Mouse (Mus musculus): ENCODE data around the gene Nop2. TPM values are rescaled to one million over a fixed set of nuclear protein-coding genes. Genes with fewer than 3 reads are reported as not detected.

Nop2 gene
- polyA plus RNA-seq, 1 experiment from 2014 or later = 45.3 TPM

- no peaks in the 10 kb centered on the region for H3K9me3 ChIP-seq
- peaks cover 42% of the 10 kb centered on the region for H3K4me1 ChIP-seq (replicated peaks)
- no peaks in the 10 kb centered on the region for H3K27me3 ChIP-seq
- peaks cover 61% of the 10 kb centered on the region for H3K36me3 ChIP-seq
- peak overlapping the region; percentile 97 for H3K4me2 ChIP-seq
- H3K27ac ChIP-seq (replicated peaks) = peak overlapping the region; percentile 95
- no peak for ATAC-seq (ENCODE audit: low read depth)
- H3K4me3 ChIP-seq = peak overlapping the region; percentile 98; the same call in 1 of the 2 replicates
- H3K9ac ChIP-seq = peak overlapping the region; percentile 97
- 17% methylated on average over 10 of the region's 10 CpGs for WGBS
Measured at GRCm38 (mm10) chr6:125166861-125167650, 35.3 kb downstream of the Nop2 start.

GRCm38 (mm10) chr6:125168086-125168485 is 36.4 kb downstream of the Nop2 start:
- H3K4me1 ChIP-seq (replicated peaks) = peaks cover 36% of the 10 kb centered on the region
- H3K9me3 ChIP-seq = no peaks in the 10 kb centered on the region
- no peak overlapping the region for H3K4me3 ChIP-seq
- WGBS = 90% methylated on average over 14 of the region's 14 CpGs
- no peak overlapping the region for H3K27ac ChIP-seq (replicated peaks)
- H3K4me2 ChIP-seq = no peak overlapping the region
- no peak for ATAC-seq (ENCODE audit: low read depth)
- no peak overlapping the region for H3K9ac ChIP-seq
- peaks cover 65% of the 10 kb centered on the region for H3K36me3 ChIP-seq
- no peaks in the 10 kb centered on the region for H3K27me3 ChIP-seq

- no peak overlapping the region for H3K4me2 ChIP-seq
- H3K4me3 ChIP-seq = no peak overlapping the region
- H3K36me3 ChIP-seq = peaks cover 81% of the 10 kb centered on the region
- 89% methylated on average over 6 of the region's 6 CpGs for WGBS
- peaks cover 22% of the 10 kb centered on the region for H3K4me1 ChIP-seq (replicated peaks)
- no peaks in the 10 kb centered on the region for H3K9me3 ChIP-seq
- no peak overlapping the region for H3K9ac ChIP-seq
- no peaks in the 10 kb centered on the region for H3K27me3 ChIP-seq
- no peak overlapping the region for H3K27ac ChIP-seq (replicated peaks)
- ATAC-seq (ENCODE audit: low read depth) = no peak
Measured at GRCm38 (mm10) chr6:125170194-125170593, 38.5 kb downstream of the Nop2 start.

- H3K4me3 ChIP-seq = no peak overlapping the region
- ATAC-seq (ENCODE audit: low read depth) = no peak
- H3K27me3 ChIP-seq = no peaks in the 10 kb centered on the region
- 94% methylated on average over 2 of the region's 2 CpGs for WGBS
- H3K36me3 ChIP-seq = peaks cover 100% of the 10 kb centered on the region
- H3K9me3 ChIP-seq = no peaks in the 10 kb centered on the region
- no peak overlapping the region for H3K4me2 ChIP-seq
- no peak overlapping the region for H3K9ac ChIP-seq
- peaks cover 4% of the 10 kb centered on the region for H3K4me1 ChIP-seq (replicated peaks)
- no peak overlapping the region for H3K27ac ChIP-seq (replicated peaks)
Measured at GRCm38 (mm10) chr6:125172474-125172873, 40.8 kb downstream of the Nop2 start.

- peaks cover 100% of the 10 kb centered on the region for H3K36me3 ChIP-seq
- no peak overlapping the region for H3K27ac ChIP-seq (replicated peaks)
- 95% methylated on average over 7 of the region's 7 CpGs for WGBS
- H3K4me1 ChIP-seq (replicated peaks) = no peaks in the 10 kb centered on the region
- no peaks in the 10 kb centered on the region for H3K9me3 ChIP-seq
- ATAC-seq (ENCODE audit: low read depth) = no peak
- no peak overlapping the region for H3K4me2 ChIP-seq
- H3K9ac ChIP-seq = no peak overlapping the region
- no peaks in the 10 kb centered on the region for H3K27me3 ChIP-seq
- H3K4me3 ChIP-seq = no peak overlapping the region
Measured at GRCm38 (mm10) chr6:125173256-125173655, 41.5 kb downstream of the Nop2 start.

GRCm38 (mm10) chr6:125175469-125175868 is 43.8 kb downstream of the Nop2 start:
- no peak for ATAC-seq (ENCODE audit: low read depth)
- Histone ChIP-seq H3K4me2 (no peak overlapping the region), H3K9me3 (no peaks in the 10 kb centered on the region), H3K4me3 (no peak overlapping the region), H3K36me3 (peaks cover 100% of the 10 kb centered on the region), H3K27ac (replicated peaks) (no peak overlapping the region), H3K9ac (no peak overlapping the region), H3K27me3 (no peaks in the 10 kb centered on the region), H3K4me1 (replicated peaks) (no peaks in the 10 kb centered on the region)
- WGBS = 94% methylated on average over 5 of the region's 5 CpGs

GRCm38 (mm10) chr6:125179601-125180000 is 47.9 kb downstream of the Nop2 start:
- Histone ChIP-seq H3K27me3 (no peaks in the 10 kb centered on the region), H3K4me3 (no peak overlapping the region), H3K4me2 (no peak overlapping the region), H3K9me3 (no peaks in the 10 kb centered on the region), H3K9ac (no peak overlapping the region), H3K27ac (replicated peaks) (no peak overlapping the region), H3K36me3 (peaks cover 98% of the 10 kb centered on the region), H3K4me1 (replicated peaks) (no peaks in the 10 kb centered on the region)
- 91% methylated on average over 7 of the region's 7 CpGs for WGBS
- no peak for ATAC-seq (ENCODE audit: low read depth)

GRCm38 (mm10) chr6:125182133-125182532 is 50.4 kb downstream of the Nop2 start:
- Histone ChIP-seq H3K27ac (replicated peaks) (no peak overlapping the region), H3K9me3 (no peaks in the 10 kb centered on the region), H3K4me2 (no peak overlapping the region), H3K36me3 (peaks cover 98% of the 10 kb centered on the region), H3K9ac (no peak overlapping the region), H3K27me3 (no peaks in the 10 kb centered on the region), H3K4me1 (replicated peaks) (no peaks in the 10 kb centered on the region), H3K4me3 (no peak overlapping the region)
- no peak for ATAC-seq (ENCODE audit: low read depth)
- 75% methylated on average over 5 of the region's 5 CpGs for WGBS

- no peak overlapping the region for H3K4me3 ChIP-seq
- 96% methylated on average over 10 of the region's 10 CpGs for WGBS
- H3K9me3 ChIP-seq = no peaks in the 10 kb centered on the region
- H3K27ac ChIP-seq (replicated peaks) = no peak overlapping the region
- H3K4me1 ChIP-seq (replicated peaks) = peaks cover 17% of the 10 kb centered on the region
- H3K27me3 ChIP-seq = no peaks in the 10 kb centered on the region
- no peak for ATAC-seq (ENCODE audit: low read depth)
- no peak overlapping the region for H3K9ac ChIP-seq
- peaks cover 82% of the 10 kb centered on the region for H3K36me3 ChIP-seq
- no peak overlapping the region for H3K4me2 ChIP-seq
Measured at GRCm38 (mm10) chr6:125186203-125186602, 54.5 kb downstream of the Nop2 start.

GRCm38 (mm10) chr6:125190816-125191215 is 59.1 kb downstream of the Nop2 start:
- Histone ChIP-seq H3K4me2 (peak overlapping the region; percentile 68), H3K36me3 (peaks cover 63% of the 10 kb centered on the region), H3K27me3 (no peaks in the 10 kb centered on the region), H3K9me3 (no peaks in the 10 kb centered on the region), H3K4me1 (replicated peaks) (peaks cover 29% of the 10 kb centered on the region), H3K9ac (peak overlapping the region; percentile 73), H3K27ac (replicated peaks) (peak overlapping the region; percentile 100), H3K4me3 (peak overlapping the region; percentile 74)
- ATAC-seq (ENCODE audit: low read depth) = no peak

GRCm38 (mm10) chr6:125191332-125192015 is 59.8 kb downstream of the Nop2 start, which contains the start of the genes Ncapd2 and Mrpl51:
TSS of gene Ncapd2 (minus strand) at chr6:125191701.
TSS of gene Mrpl51 (plus strand) at chr6:125191801.
- H3K27me3 ChIP-seq = no peaks in the 10 kb centered on the region
- H3K4me2 ChIP-seq = peak within 1 kb of the TSS; percentile 95
- H3K36me3 ChIP-seq = peaks cover 56% of the 10 kb centered on the region
- peak within 1 kb of the TSS; percentile 100 for H3K27ac ChIP-seq (replicated peaks)
- no peaks in the 10 kb centered on the region for H3K9me3 ChIP-seq
- peak within 1 kb of the TSS; percentile 74 for H3K4me3 ChIP-seq
- 1% methylated on average over 54 of the region's 54 CpGs for WGBS
- ATAC-seq (ENCODE audit: low read depth) = peak; percentile 98
- H3K4me1 ChIP-seq (replicated peaks) = peaks cover 29% of the 10 kb centered on the region
- H3K9ac ChIP-seq = peak within 1 kb of the TSS; percentile 84

GRCm38 (mm10) chr6:125192016-125192714 is 60.5 kb downstream of the Nop2 start:
- H3K4me3 ChIP-seq = peak overlapping the region; percentile 74
- peak; percentile 97 for ATAC-seq (ENCODE audit: low read depth)
- H3K36me3 ChIP-seq = peaks cover 49% of the 10 kb centered on the region
- peak overlapping the region; percentile 84 for H3K9ac ChIP-seq
- H3K4me1 ChIP-seq (replicated peaks) = peaks cover 29% of the 10 kb centered on the region
- H3K4me2 ChIP-seq = peak overlapping the region; percentile 95
- H3K27ac ChIP-seq (replicated peaks) = peak overlapping the region; percentile 100
- no peaks in the 10 kb centered on the region for H3K27me3 ChIP-seq
- no peaks in the 10 kb centered on the region for H3K9me3 ChIP-seq
- under 1% methylated on average over 34 of the region's 34 CpGs for WGBS

All from neural tube, embryonic 13.5 days (tissue).